Mouse (Mus musculus) ES-E14 (cell line): Measurements from ENCODE around the gene Il16. TPM values are rescaled to one million over a fixed set of nuclear protein-coding genes. Genes with fewer than 3 reads are reported as not detected.

Source experiments
- DNase-seq: peaks from one replicate; pipeline ENCODE4 v3.0.0-alpha.2; 2013; ENCODE audit warnings: low read depth, low spot score
- H3K27ac ChIP-seq: 2 replicates; pipeline ENCODE4 v1.5.1; 2012; ENCODE audit warnings: low read depth, mild to moderate bottlenecking, low read length, moderate library complexity, mixed read lengths; ENCODE audit not compliant: poor library complexity, insufficient read depth, severe bottlenecking
- H3K36me3 ChIP-seq: 2 replicates; pipeline ENCODE4 v1.6.1; 2012; ENCODE audit warnings: mild to moderate bottlenecking, low read length, moderate library complexity, mixed read lengths; ENCODE audit not compliant: control insufficient read depth, poor library complexity, insufficient read depth, severe bottlenecking
- H3K4me1 ChIP-seq, 2 experiments: fragments of 150-350 bp in 1 of 2; sonication (generic) in 1 of 2; 2 replicates each; pipeline ENCODE4 v1.6.1; 2012; ENCODE audit warnings: low read length in 2 of 2, mild to moderate bottlenecking in 1 of 2, mixed read lengths in 1 of 2; ENCODE audit not compliant: control insufficient read depth in 2 of 2, insufficient read depth in 2 of 2, poor library complexity in 1 of 2
- H3K4me3 ChIP-seq, 2 experiments: fragments of 150-350 bp in 1 of 2; sonication (generic) in 1 of 2; 2 replicates each; pipeline ENCODE4 v1.5.1; 2012; ENCODE audit warnings: low read length in 2 of 2, low read depth in 1 of 2, mild to moderate bottlenecking in 1 of 2, mixed read lengths in 1 of 2; ENCODE audit not compliant: insufficient read depth in 1 of 2, poor library complexity in 1 of 2, severe bottlenecking in 1 of 2
- H3K9ac ChIP-seq: 2 replicates; pipeline ENCODE4 v1.6.1; 2012; ENCODE audit warnings: low read depth, mild to moderate bottlenecking, low read length, mixed read lengths; ENCODE audit not compliant: poor library complexity, insufficient read depth, severe bottlenecking
- H3K9me3 ChIP-seq: fragments of 150-350 bp; sonication (generic); 2 replicates; pipeline ENCODE4 v1.6.1; 2012; ENCODE audit warnings: low read depth, mild to moderate bottlenecking, low read length; ENCODE audit not compliant: control insufficient read depth, insufficient read depth
- CHD2 ChIP-seq: IDR thresholded peaks from 2 replicates; pipeline ENCODE4 v1.6.1; 2014; ENCODE audit warnings: mild to moderate bottlenecking, low read depth, low read length, inconsistent platforms
- HCFC1 ChIP-seq: IDR thresholded peaks from 2 replicates; pipeline ENCODE4 v1.6.1; 2012; ENCODE audit warnings: low read length, inconsistent platforms, borderline replicate concordance; ENCODE audit not compliant: insufficient read depth
- MAFK ChIP-seq: IDR thresholded peaks from 2 replicates; pipeline ENCODE4 v1.6.1; 2014; ENCODE audit warnings: mild to moderate bottlenecking, low read depth, low read length, inconsistent platforms; ENCODE audit not compliant: insufficient read depth
- ZC3H11A ChIP-seq: IDR thresholded peaks from 2 replicates; pipeline ENCODE4 v1.6.1; 2012; ENCODE audit warnings: low read depth, mild to moderate bottlenecking, inconsistent platforms, low read length, borderline replicate concordance
- ZNF384 ChIP-seq: IDR thresholded peaks from 2 replicates; pipeline ENCODE4 v1.6.1; 2012; ENCODE audit warnings: low read depth, low read length, inconsistent platforms
- in situ Hi-C, 2 experiments: fragments of 600-800 bp; cut with MboI; formaldehyde crosslinking; loops; one replicate each; pipeline ENCODE4 v1.15.1; 2025; ENCODE audit warnings: low sequenced_read_pairs in 2 of 2, inconsistent platforms in 1 of 2; ENCODE audit not compliant: unreplicated experiment in 2 of 2
- total RNA-seq: library from RNA; depleted of rRNA; stranded (reverse); fragments of 300-350 nt; gene quantifications from 2 replicates; pipeline ENCODE4 v1.2.3, GENCODE M21; 2012; rRNA removed

Gene Il16
- 0.21 and 0.36 TPM in 2 replicates for total RNA-seq

GRCm38 (mm10) chr7:83745413-83746106 lies at the start of gene Il16:
Il16 (minus strand) TSS chr7:83745726.
- Histone ChIP-seq H3K36me3 (no peaks in the 10 kb centered on the region), H3K4me3 (peak within 1 kb of the TSS in 1 of 2 experiments; percentile 33; a peak in 1 of 4 replicates), H3K9me3 (no peaks in the 10 kb centered on the region), H3K9ac (no peak within 1 kb of the TSS), H3K4me1 (no peaks in the 10 kb centered on the region), H3K27ac (no peak within 1 kb of the TSS)
- in situ Hi-C loops: no loop called here
- DNase-seq: no peak
- TF ChIP-seq MAFK: no peak
- TF ChIP-seq HCFC1: no peak
- TF ChIP-seq ZNF384: no peak
- no peak for TF ChIP-seq CHD2
- TF ChIP-seq ZC3H11A: no peak

GRCm38 (mm10) chr7:83794705-83795104 lies 49.2 kb upstream of the Il16 start, which contains the start of gene Cfap161:
Cfap161 (minus strand) TSS chr7:83794880.
- no peak for TF ChIP-seq MAFK
- TF ChIP-seq HCFC1: no peak
- TF ChIP-seq CHD2: no peak
- no peak for TF ChIP-seq ZC3H11A
- no peak for TF ChIP-seq ZNF384
- H3K9me3 ChIP-seq: no peaks in the 10 kb centered on the region
- in situ Hi-C loops: no loop called here
- H3K4me1 ChIP-seq: peaks cover 0 to 5% of the 10 kb centered on the region in 2 experiments; a peak in 1 of 4 replicates
- H3K36me3 ChIP-seq: no peaks in the 10 kb centered on the region
- H3K27ac ChIP-seq: no peak within 1 kb of the TSS
- DNase-seq: peak; percentile 93
- no peak within 1 kb of the TSS for H3K9ac ChIP-seq
- H3K4me3 ChIP-seq: peak within 1 kb of the TSS in 1 of 2 experiments; percentile 4; a peak in 1 of 4 replicates

GRCm38 (mm10) chr7:83794006-83794683 lies 48.6 kb upstream of the Il16 start:
- H3K36me3 ChIP-seq: no peaks in the 10 kb centered on the region
- H3K4me3 ChIP-seq: peak overlapping the region in 1 of 2 experiments; percentile 4; a peak in 1 of 4 replicates
- in situ Hi-C loops: no loop called here
- no peaks in the 10 kb centered on the region for H3K9me3 ChIP-seq
- no peak overlapping the region for H3K27ac ChIP-seq
- H3K9ac ChIP-seq: no peak overlapping the region
- TF ChIP-seq MAFK (no peak), ZC3H11A (no peak), HCFC1 (no peak), CHD2 (no peak), ZNF384 (no peak)
- peaks cover 0 to 5% of the 10 kb centered on the region in 2 experiments; a peak in 1 of 4 replicates for H3K4me1 ChIP-seq
- no peak for DNase-seq

GRCm38 (mm10) chr7:83780881-83781280 lies 35.4 kb upstream of the Il16 start:
- no peak overlapping the region for H3K9ac ChIP-seq
- no peaks in the 10 kb centered on the region for H3K9me3 ChIP-seq
- no peak for DNase-seq
- in situ Hi-C loops: no loop called here
- no peak overlapping the region for H3K4me3 ChIP-seq
- no peaks in the 10 kb centered on the region for H3K4me1 ChIP-seq
- no peak for TF ChIP-seq HCFC1
- TF ChIP-seq ZNF384: no peak
- no peak overlapping the region for H3K27ac ChIP-seq
- H3K36me3 ChIP-seq: no peaks in the 10 kb centered on the region
